Mouse (Mus musculus) left cerebral cortex, adult 2 months (tissue): ENCODE measurements at regions not wholly inside any gene's neighbourhood (a gene's known extent, or its start where the extent isn't known, plus 50 kb on each side); places are given as distances from the start of the nearest gene placed in this dataset.
"Not testable (repeated sequence)": the region's sequence is repeated elsewhere in the genome, so short reads cannot be mapped to it uniquely, and the experiment has no call there.

Experiments
- DNase-seq, 2 experiments: peaks; one replicate each; pipeline ENCODE4 v3.0.0; 2021 to 2022; ENCODE audit warnings: low spot score in 2 of 2, mixed read lengths in 1 of 2; ENCODE audit errors: extremely low spot score in 1 of 2
- H3K27ac ChIP-seq: fragments of 200-600 bp; 2 replicates; pipeline ENCODE4 v1.8.1; 2022
- H3K4me3 ChIP-seq: fragments of 200-600 bp; 2 replicates; pipeline ENCODE4 v1.8.1; 2022
- CTCF ChIP-seq: fragments of 200-600 bp; IDR thresholded peaks from 2 replicates; pipeline ENCODE4 v1.8.1; 2022; ENCODE audit warnings: antibody characterized with exemption, mild to moderate bottlenecking, moderate library complexity
- intact Hi-C: fragments of 180-260 bp; cut with DNase I; formaldehyde crosslinking; loops from one replicate; pipeline ENCODE4 v1.15.1; 2025

- intact Hi-C loops = no loop called here
- no peak for TF ChIP-seq CTCF
- Histone ChIP-seq H3K27ac (no peak overlapping the region), H3K4me3 (no peak overlapping the region)
- no peak for DNase-seq
Measured at GRCm38 (mm10) chr4:69576256-69576655, 622.1 kb upstream of the Brinp1 start.

DNA sequence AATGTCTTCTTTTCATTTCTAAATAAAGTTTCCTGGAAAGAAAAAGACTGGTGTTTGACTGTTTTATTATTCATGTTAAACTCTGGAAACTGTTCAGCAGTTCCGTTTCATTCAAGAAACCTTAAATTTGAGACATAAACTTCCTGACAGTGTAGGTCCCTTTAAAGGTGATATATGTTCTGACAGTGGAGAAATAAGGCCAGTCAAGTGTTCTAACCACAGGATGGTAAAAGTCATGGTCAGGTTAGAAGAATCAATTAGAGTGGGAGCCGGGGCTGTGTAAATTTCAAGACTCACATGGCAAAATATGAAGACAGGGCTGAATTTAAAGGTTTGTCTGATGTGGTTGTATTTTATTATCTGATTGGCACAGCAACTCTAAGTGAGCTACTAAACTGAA lies 593.9 kb upstream of the Brinp1 start:
- no peak for DNase-seq
- intact Hi-C loops = no loop called here
- no peak for TF ChIP-seq CTCF
- no peak overlapping the region for H3K27ac ChIP-seq
- no peak overlapping the region for H3K4me3 ChIP-seq

- TF ChIP-seq CTCF = no peak
- no peak overlapping the region for H3K27ac ChIP-seq
- DNase-seq = peak in 1 of 2 experiments; percentile 14
- no peak overlapping the region for H3K4me3 ChIP-seq
- intact Hi-C loops = loop anchor here (5.0 to 10.0 kb wide), 3 partner anchors 154 to 219 kb away; no protein-coding TSS in a partner anchor
Measured at GRCm38 (mm10) chr4:69538172-69538908, 584.1 kb upstream of the Brinp1 start.

- intact Hi-C loops = loop anchor here (10.0 kb wide), 2 partner anchors 148 to 188 kb away; no protein-coding TSS in a partner anchor
- no peak for DNase-seq
- Histone ChIP-seq H3K27ac (0 out of 2 replicates have a peak overlapping the region, but pooled peaks have one; percentile 28), H3K4me3 (no peak overlapping the region)
- TF ChIP-seq CTCF = no peak
Measured at GRCm38 (mm10) chr4:69533107-69533506, 578.9 kb upstream of the Brinp1 start.

GRCm38 (mm10) chr4:69523112-69523511 lies 568.9 kb upstream of the Brinp1 start:
- intact Hi-C loops = no loop called here
- no peak overlapping the region for H3K27ac ChIP-seq
- DNase-seq = no peak
- no peak overlapping the region for H3K4me3 ChIP-seq
- no peak for TF ChIP-seq CTCF

DNA sequence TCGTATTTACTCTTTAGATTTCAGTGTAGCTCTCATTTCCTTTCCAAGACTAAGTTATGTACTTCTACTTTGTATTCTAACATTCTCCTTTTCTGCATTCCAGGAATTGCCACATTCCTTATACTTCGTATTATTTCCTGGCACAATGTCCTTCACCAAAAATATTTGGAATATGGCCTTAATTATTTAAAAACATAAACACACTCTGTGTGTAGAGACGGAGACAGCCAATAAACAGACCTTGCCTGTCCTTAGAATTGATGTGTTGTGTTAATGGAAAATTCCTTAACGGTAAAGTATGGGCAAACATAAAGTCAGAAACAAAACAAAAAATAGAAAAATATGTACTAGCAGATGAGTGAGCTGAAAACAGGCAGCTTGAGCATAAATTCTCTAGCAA lies 554.1 kb upstream of the Brinp1 start:
- Histone ChIP-seq H3K27ac (no peak overlapping the region), H3K4me3 (no peak overlapping the region)
- no peak for TF ChIP-seq CTCF
- DNase-seq = no peak
- intact Hi-C loops = no loop called here

DNA sequence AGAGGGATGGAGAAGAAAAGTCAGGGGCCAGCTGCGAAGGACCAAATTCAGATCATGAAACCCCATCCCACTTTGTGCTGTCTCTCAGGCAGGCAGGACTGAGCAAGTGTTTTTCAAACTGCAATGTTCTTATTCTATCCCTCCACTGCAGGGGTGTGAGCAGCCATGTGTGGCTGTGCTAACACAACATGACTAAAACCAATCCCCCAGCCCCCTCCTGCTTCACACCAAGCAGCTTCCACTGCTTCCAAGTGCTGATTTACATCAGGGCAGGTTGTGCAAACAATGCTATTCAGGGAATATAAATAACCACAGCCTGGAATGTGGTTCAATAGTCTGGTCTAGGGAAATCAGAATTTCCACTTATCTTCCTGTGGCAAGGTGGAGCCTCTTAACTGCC lies 517.0 kb upstream of the Brinp1 start:
- H3K27ac ChIP-seq = peak overlapping the region; percentile 40; the same call in 1 of the 2 replicates
- no peak overlapping the region for H3K4me3 ChIP-seq
- DNase-seq = peak; percentile 10 to 22
- no peak for TF ChIP-seq CTCF
- intact Hi-C loops = no loop called here

DNA sequence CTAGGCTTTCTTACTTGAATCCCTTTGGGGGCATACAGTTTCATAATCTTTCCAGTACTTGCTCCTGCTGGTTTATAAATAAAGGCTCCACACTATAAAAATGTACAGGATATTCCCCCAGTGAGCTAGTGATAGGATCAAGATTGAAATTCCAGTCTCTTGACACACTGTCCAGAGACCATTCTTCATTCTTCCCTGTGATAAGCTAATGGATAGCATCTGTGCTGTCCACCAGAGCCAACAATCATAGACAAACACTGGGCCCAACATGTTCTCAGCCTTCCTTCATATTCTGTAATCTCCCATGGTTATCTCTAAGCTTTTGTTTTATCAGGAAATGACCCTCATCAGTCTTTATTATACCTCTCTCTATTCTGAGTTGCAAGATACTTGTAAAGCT lies 505.8 kb upstream of the Brinp1 start:
- no peak for TF ChIP-seq CTCF
- intact Hi-C loops = loop anchor here (5.0 to 10.0 kb wide), 4 partner anchors 302 to 722 kb away; partner anchors contain the start of gene Brinp1

DNA sequence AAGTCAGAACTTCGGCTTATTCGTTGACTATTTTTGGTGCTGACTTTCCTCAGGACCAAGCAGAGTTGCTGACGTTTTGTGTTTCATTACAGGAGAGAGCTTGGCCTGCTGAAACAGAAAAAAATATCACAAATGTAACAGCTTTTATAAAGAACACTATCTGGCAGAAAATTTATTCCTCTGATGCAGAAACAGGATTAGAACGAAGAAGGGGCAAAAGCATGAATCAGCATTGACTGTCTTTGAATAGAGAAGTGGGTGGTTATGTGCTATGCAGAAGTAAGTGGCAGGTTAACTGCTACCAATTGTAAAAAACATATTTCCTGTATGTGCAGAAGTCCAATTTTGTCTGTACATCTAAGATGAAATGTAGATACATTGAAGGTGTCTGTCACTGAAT lies 502.2 kb upstream of the Brinp1 start:
- no peak for TF ChIP-seq CTCF
- Histone ChIP-seq H3K27ac (no peak overlapping the region; the same call in 1 of the 2 replicates), H3K4me3 (no peak overlapping the region)
- DNase-seq = no peak
- intact Hi-C loops = loop anchor here (5.0 kb wide), 3 partner anchors 306 to 726 kb away; no protein-coding TSS in a partner anchor

More for the DNA sequence above, 505.8 kb upstream of the Brinp1 start:
- no peak for DNase-seq
- H3K4me3 ChIP-seq = no peak overlapping the region
- H3K27ac ChIP-seq = no peak overlapping the region

- intact Hi-C loops = no loop called here
- Histone ChIP-seq H3K4me3 (no peak overlapping the region), H3K27ac (no peak overlapping the region)
- DNase-seq = no peak
- TF ChIP-seq CTCF = no peak
Measured at GRCm38 (mm10) chr4:69446161-69446560, 492.0 kb upstream of the Brinp1 start.

DNA sequence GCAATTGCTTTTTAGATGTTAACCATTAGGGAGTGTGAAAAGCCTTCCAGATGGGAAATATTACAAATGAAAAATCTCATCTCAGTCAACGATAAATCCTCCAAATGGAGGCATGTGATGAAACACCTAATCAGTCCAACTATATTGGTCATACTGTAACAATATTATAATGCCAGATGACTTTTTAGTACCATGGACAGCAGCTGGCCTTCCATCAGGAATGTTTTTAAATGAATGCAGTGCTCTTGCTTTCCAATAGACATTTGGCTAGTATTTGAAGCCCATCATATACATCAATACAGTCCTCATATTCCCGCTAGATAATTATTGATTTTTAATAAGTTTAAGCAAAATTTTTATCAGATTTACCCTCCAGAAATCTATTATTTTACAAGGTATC lies 489.8 kb upstream of the Brinp1 start:
- H3K27ac ChIP-seq = no peak overlapping the region
- TF ChIP-seq CTCF = no peak
- intact Hi-C loops = no loop called here
- no peak overlapping the region for H3K4me3 ChIP-seq
- no peak for DNase-seq

GRCm38 (mm10) chr4:69435390-69435789 lies 481.2 kb upstream of the Brinp1 start:
- H3K27ac ChIP-seq = no peak overlapping the region
- no peak overlapping the region for H3K4me3 ChIP-seq
- no peak for TF ChIP-seq CTCF
- no peak for DNase-seq
- intact Hi-C loops = no loop called here

DNA sequence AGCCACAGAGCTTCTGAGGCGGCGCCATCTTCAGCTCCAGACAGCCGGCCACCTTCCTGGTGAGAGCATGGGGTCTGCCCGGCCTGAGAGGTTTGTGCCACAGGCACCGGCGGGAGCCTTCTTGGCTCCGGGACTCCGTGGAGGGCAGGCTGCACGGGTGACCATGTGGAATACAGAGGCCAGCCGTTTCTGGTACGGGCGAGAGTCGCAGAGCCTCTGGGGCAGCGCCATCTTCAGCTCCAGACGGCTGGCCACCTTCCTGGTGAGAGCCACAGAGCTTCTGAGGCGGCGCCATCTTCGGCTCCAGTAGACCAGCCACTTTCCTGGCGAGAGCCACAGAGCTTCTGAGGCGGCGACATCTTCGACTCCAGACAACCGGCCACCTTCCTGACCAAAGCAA lies 456.2 kb upstream of the Brinp1 start:
- H3K4me3 ChIP-seq, DNase-seq, H3K27ac ChIP-seq, intact Hi-C loops: not testable (repeated sequence)
